Mouse (Mus musculus): ENCODE measurements around the gene Cog5. TPM values are rescaled to one million over a fixed set of nuclear protein-coding genes. Genes with fewer than 3 reads are reported as not detected.

The Cog5 gene
- total RNA-seq, 2 experiments from 2014 or later: 48.0 to 50.4 TPM

GRCm38 (mm10) chr12:31819096-31819495 lies 164.4 kb downstream of the Cog5 start:
- no peak for DNase-seq (ENCODE audit: low spot score in 2 of 2)

DNA sequence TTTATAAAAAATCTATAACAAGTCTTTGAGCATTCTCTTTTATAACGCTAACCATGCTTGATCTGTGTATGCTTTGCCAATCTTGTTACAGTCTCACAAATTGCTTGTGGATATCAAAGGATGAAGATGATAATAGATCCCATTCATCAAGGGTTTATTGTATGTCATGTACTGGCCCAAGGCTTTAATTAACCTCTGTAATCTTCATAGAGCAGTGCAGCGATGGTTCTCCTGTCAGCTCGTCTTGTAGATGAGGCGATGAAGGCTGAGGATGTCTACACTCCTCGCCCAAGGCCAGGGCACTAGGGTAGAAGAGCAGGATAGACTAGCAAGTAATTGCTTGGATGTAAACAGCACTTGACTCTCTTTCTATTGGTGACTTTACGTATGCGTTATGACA lies 164.9 kb downstream of the Cog5 start:
- no peak for DNase-seq (ENCODE audit: low spot score in 2 of 2)

DNA sequence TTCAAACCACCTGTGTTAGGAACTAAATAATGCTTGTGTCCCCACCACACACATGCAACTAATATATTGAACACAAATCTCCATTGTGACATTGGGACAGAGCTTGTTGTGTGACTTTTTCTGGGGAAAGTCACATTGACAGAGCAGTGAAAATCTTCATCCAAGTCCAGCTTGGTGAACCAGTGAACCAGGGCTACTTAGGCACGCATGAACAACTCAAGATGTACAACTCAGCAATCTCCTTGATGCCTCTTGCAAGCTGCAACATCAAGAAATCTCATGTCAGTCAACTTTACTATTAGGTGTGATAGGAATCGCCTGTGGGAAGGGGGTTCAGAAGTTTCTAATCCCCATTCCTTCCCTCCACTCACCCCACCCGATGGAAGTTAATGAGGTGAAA lies 169.0 kb downstream of the Cog5 start:
- no peak for DNase-seq (ENCODE audit: low spot score in 2 of 2)

GRCm38 (mm10) chr12:31824831-31825230 lies 170.2 kb downstream of the Cog5 start:
- DNase-seq (ENCODE audit: low spot score in 2 of 2): no peak

GRCm38 (mm10) chr12:31825821-31826220 lies 171.2 kb downstream of the Cog5 start:
- peak; percentile 41 to 46 for DNase-seq (ENCODE audit: low spot score in 2 of 2)

DNA sequence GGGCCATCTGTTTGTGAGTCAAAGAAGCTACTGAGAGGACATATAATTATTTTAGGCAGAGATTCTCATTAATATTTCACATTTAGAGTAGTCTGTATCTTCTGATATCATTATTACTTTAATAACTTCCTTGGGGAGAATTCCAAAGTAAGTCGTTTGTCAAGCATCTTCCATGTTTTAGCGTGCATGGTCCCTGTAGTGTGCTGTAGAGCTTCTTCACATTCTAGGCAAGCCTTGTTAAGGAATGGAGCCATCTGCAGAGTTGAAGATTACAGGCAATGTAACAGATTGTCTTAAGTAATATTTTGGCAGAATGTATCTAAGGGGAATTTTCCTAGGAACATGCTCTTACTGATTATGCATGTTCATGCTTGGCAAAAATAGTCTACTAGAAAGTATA lies 171.8 kb downstream of the Cog5 start:
- no peak for DNase-seq (ENCODE audit: low spot score in 2 of 2)

DNA sequence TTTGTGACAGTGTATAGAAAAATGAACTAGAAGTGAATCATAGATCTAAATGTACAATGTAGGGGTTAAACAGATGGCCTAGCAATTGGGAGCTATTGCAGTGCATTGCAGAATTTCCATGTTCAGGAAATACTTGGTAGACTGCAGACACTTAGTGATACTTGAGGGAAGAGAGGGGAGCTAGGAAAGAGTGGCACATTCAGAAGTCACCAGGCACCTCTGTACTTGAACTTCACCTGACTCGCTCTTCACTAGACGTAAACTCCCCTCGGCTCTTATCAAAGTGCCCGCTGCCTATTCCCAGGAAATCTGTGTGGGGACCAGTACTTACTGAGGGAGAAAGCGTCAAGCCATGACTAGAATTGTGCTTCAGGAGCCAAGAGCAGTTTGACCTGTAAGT lies 180.8 kb downstream of the Cog5 start:
- no peak for DNase-seq (ENCODE audit: low spot score in 2 of 2)

- DNase-seq (ENCODE audit: low spot score in 2 of 2): no peak
Observed at GRCm38 (mm10) chr12:31836211-31836610, 181.5 kb downstream of the Cog5 start.

GRCm38 (mm10) chr12:31838521-31838920 lies 183.9 kb downstream of the Cog5 start:
- no peak for DNase-seq (ENCODE audit: low spot score in 2 of 2)

- DNase-seq (ENCODE audit: low spot score in 2 of 2): no peak
Observed at GRCm38 (mm10) chr12:31839249-31839648, 184.6 kb downstream of the Cog5 start.

- no peak for DNase-seq (ENCODE audit: low spot score in 2 of 2)
Observed at GRCm38 (mm10) chr12:31846077-31846476, 191.4 kb downstream of the Cog5 start.

DNA sequence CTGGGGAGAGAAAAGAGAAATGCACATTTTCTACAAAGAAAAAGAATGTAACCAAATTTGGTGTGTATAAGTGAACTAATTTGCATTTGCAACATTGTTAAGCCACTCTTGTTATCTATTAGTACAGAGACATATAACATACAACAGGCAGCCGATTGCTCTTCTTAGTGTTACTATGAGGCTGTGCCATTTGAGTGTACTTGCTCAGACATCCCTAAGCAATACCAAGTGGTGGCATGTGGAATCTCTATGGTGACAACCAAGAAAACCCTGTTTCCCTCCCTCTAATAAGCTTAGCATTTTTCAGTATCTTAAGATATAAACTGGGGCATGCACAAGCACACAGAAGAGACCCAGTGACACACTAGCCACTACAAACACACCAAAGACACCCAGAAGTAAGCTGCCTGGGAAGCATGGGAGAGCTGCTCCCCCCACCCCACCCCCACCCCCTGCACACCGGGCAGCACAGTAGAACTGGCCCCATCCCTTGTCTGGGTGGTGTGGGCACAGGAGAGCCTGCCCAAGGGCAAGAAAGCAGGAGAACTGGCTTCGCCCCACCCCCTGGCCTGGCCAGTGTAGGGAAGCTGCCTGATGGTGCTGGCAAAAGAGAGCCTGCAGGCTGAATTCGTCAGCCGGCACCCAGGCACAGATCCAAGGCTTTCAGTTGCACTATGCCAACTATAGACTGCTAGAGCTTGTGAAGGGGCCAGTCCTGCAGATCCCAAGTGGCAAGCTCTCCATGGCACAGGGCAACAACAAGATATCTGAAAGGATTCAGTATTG lies 194.2 kb downstream of the Cog5 start:
- peak; percentile 48 to 59 for DNase-seq (ENCODE audit: low spot score in 2 of 2)

- no peak for DNase-seq (ENCODE audit: low spot score in 2 of 2)
Observed at GRCm38 (mm10) chr12:31849601-31850000, 194.9 kb downstream of the Cog5 start.

- DNase-seq (ENCODE audit: low spot score in 2 of 2): no peak
Observed at GRCm38 (mm10) chr12:31854039-31854438, 199.4 kb downstream of the Cog5 start.

DNA sequence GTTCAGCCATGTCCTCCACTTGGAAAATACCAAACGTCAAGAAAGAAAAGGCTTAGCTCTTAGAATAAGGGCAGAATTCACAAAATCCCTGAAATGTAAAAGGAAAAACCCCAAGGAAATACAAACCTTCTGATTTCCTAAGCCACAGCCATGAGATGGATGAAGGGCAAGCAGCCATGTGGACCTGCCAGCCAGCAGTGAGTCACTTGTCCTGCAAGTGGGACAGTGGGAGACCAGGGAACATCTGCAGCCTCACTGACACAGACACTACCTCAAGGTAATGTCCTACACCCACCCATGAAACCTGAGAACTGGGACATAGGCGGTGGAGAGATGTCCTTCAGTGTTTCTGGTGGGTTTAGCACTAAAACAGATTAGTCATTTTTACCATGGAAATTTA lies 200.1 kb downstream of the Cog5 start:
- peak in 1 of 2 experiments; percentile 21 for DNase-seq (ENCODE audit: low spot score in 2 of 2)

DNA sequence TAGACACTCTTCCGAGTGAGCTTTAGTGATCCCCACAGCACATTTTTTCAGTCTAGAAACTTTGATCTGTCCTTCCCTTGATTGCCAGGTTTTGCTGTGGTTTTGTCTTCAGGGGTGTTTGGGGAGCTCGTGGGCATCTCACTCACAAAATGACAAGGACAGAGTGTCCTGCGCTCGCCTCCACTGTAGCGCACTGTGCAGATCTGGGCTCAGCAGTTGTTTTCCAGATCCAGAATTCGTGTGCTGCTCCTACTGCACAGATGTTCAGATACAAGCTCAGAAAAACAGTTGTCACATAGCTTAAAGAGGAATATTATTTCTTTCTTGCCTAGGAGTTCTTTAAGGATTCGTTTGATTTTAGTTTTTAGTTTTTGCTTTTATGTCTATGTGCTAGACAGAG lies 203.1 kb downstream of the Cog5 start:
- DNase-seq (ENCODE audit: low spot score in 2 of 2): peak; percentile 37 to 46

GRCm38 (mm10) chr12:31862668-31863538 lies 208.2 kb downstream of the Cog5 start:
- no peak for DNase-seq (ENCODE audit: low spot score in 2 of 2)

GRCm38 (mm10) chr12:31876775-31877174 lies 222.1 kb downstream of the Cog5 start:
- no peak for DNase-seq (ENCODE audit: low spot score in 2 of 2)

- no peak for DNase-seq (ENCODE audit: low spot score in 2 of 2)
Observed at GRCm38 (mm10) chr12:31882736-31883135, 228.1 kb downstream of the Cog5 start.

GRCm38 (mm10) chr12:31884365-31884764 lies 229.7 kb downstream of the Cog5 start:
- no peak for DNase-seq (ENCODE audit: low spot score in 2 of 2)

GRCm38 (mm10) chr12:31885084-31885483 lies 230.4 kb downstream of the Cog5 start:
- no peak for DNase-seq (ENCODE audit: low spot score in 2 of 2)
